Mouse (Mus musculus) NIH3T3 (cell line): ENCODE measurements at regions not wholly inside any gene's neighbourhood (a gene's known extent, or its start where the extent isn't known, plus 50 kb on each side); places are given as distances from the start of the nearest gene placed in this dataset.

Experiments
- DNase-seq: peaks from one replicate; pipeline ENCODE4 v3.0.0-alpha.2; 2012; ENCODE audit warnings: low read depth

- no peak for DNase-seq
Measured at GRCm38 (mm10) chr10:83963779-83964643, 241.3 kb downstream of the 1500009L16Rik start.

DNA sequence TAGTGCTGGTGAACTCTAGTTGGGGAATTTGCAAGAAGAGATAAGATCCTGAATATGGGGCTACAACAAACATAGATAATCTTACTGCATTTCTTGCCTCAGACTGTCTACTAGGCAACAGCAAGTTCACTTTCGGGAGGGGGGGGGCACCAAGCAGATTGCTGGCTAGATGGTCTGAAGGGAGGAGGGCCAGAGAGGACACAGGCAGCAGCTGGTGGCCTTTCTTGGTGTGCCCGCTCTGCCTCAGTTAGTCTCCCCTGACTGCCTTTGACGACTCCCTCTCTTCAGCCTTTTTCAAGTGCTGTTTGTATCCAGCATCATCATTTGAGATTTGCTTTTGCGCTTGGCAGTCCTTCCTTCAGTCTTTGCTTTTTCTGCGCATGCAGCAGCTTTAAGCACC lies 242.2 kb downstream of the 1500009L16Rik start:
- DNase-seq = no peak

- peak; percentile 13 for DNase-seq
Measured at GRCm38 (mm10) chr10:83970501-83970900, 247.8 kb downstream of the 1500009L16Rik start.

- DNase-seq = peak; percentile 59
Measured at GRCm38 (mm10) chr10:83974548-83974947, 251.9 kb downstream of the 1500009L16Rik start.

DNA sequence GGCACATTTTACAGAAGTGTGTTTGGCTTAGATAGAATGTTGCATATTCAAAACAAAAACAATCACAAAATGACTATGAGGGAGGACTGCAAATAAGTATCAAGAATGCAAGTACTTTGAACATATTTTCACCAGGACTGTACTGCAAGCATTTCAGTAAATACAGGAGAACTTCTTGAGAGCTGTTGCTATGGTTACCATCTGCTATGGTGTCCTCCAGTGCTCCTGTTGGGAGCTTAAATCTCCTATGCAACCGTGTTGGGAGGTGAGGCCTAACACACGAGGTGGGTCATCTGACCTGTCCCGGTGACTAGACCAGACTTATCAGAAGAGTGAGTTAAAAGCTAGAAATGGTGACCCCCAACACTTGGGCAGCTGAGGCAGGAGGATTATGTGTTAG lies 253.9 kb downstream of the 1500009L16Rik start:
- DNase-seq = no peak

DNA sequence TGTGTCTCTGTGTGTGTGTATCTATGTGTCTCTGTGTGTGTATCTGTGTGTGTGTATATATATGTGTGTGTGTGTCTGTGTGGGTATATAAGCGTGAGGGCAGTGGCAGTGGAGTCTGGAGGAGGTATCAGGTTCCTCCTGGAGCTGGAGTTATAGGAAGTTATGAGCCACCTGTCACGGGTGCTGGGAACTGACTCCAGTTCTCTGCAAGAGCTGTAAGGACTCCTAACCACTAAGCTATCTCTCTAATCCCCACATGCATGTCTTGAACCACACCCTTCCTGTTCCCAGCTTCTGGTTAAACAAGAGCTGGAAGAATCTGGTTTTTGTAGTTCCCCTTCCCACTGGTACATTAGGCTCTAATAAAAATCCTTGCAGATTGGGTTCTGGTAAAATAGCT lies 257.3 kb downstream of the 1500009L16Rik start:
- DNase-seq = no peak

- no peak for DNase-seq
Measured at GRCm38 (mm10) chr10:83984697-83985415, 262.2 kb downstream of the 1500009L16Rik start.

- no peak for DNase-seq
Measured at GRCm38 (mm10) chr10:83992577-83993305, 270.1 kb downstream of the 1500009L16Rik start.

DNA sequence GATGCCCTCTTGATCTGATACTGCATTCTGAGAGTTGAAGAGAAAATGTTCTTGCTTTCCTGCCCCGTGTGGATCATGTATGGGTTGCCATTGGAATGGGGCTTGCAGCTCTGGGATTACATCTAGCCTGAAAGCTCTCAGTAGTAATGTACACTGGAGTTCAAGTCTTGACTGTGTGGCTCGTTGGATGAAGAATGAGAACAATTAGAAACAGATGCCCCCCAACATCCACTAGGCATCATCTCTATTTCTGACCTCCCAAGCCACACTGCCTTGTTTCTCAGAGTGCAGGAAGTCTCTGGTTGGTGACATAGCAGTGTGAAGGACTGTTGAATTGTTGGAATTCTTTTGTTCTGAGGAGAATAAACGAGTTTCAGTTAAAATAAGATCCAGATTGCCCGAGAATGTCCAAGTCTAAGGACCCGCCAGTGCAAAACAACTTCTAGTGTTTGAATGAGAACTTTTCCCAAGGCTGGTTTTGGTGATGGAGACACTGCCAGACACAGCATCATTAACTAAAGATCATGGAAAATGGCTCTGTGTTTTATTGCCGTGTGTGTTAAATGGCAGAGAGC lies 272.4 kb downstream of the 1500009L16Rik start:
- DNase-seq = peak; percentile 55

DNA sequence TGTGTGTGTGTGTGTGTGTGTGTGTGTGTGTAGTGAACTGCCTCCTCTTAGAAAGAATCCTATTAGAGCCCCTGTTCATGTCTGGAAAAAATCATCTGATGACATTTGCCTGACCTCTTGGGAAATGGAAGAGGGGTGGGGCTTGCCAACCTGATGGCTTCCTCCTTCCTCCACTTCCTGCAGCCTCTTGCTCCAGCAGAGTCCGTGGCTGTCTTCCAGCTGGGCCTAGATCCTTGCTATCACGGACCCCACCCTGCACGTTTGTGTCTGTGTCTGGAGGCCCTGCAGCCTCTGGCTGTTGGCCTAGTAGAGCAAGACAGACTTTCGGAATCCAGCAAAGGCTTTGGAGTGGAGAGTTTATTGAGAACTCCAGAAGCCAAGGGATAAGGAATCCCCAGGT lies 273.2 kb downstream of the 1500009L16Rik start:
- peak; percentile 70 for DNase-seq

DNA sequence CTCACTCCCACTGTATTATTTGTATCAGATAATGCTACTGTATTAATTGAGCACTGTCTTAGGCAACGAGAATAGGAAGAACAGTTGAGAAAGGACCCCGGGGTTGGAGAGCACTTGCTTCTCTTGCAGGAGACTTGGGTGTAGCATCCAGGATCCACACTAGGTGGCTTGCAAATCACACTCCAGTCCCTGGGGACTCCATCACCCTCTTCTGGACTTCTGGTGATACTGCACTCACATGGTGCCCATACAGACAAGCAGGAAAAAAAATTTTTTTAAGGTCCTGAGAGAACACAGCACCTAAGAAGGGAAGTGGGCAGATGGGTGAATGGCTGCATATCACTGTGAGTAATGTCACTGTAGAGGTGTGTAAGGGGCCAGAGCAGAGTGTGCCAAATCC lies 273.8 kb downstream of the 1500009L16Rik start:
- DNase-seq = peak; percentile 54

GRCm38 (mm10) chr10:84000436-84001208 lies 278.0 kb downstream of the 1500009L16Rik start:
- DNase-seq = peak; percentile 32

DNA sequence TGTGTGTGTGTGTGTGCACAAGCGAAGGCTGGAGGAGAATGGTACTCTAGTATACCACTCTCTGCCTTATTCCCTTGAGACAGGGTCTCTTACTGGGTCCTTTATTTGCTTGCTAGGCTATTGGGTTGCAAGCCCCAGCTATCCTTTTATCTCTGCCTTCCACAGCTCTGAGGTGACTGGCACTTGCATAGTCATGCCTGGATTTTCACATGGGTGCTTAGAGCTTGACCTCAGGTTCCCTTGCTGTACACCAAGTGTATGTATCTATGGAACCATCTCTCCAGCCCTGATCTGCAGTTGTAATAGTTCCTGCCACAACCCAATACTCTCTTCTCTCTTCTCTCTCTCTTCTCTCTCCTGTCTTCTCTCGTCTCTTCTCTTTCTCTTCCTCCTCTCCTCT lies 280.1 kb downstream of the 1500009L16Rik start:
- no peak for DNase-seq

DNA sequence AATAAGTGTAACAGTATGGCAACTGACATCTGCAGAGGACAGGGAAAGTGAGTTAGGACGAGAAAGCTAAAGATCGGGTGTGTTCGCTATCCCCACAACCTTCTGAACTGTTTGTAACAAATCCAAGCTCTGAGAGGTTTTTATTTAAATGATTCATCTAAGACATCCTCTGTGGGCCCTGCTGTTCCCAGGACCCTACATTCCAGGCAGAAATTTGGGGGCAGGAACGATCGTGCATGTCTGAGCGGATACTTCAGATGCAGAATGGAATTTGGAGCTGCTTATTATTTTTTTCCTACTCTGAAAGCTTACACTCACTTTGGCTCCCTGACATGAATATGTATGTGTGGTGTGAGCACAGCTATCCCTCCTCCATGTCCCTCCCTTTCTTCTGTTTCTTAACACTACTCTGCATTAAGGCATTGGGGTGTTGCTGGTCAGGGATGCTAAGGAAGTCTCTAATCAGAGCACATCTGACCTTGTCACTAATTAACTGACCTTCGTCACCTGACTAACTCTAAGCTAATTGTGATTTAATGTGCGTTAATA lies 281.0 kb downstream of the 1500009L16Rik start:
- peak; percentile 62 for DNase-seq

DNA sequence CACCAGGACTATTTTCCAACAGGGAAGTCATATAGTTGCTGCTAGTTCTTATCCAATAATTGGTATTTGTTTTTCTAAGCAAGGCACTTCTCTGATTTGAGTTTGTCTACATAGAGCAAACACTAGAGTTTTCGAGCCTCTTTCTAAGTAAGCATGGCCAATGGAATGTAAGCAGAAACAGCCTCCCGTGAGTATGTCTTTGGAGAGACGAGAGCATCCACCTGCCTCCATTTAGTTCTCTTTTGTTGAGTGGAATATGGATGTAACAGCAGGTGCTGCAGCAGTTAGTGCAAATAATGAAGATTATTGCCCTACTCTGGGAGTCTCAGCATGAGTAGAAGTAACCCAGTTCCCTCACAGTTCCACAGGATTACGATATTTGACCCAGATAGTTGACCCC lies 286.3 kb downstream of the 1500009L16Rik start:
- no peak for DNase-seq

DNA sequence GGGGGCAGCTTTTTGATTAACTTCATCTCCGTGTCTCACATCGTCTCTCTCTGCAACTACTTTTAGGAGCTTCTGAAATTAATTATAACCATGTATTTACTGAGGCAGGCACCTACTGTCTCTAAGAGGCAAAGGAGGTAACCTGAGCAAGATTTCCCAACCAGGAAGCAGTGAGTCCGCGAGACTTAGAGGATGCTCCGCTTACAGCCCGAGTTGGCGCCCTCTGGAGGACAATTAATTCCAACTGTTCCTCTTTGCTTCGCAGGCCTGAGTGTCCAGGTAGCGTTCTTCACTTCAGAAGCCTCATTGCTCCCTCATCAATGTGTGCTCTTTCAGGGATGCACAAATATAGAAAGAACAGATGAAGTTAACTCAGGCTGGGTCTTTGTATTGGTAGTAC lies 296.7 kb downstream of the 1500009L16Rik start:
- peak; percentile 38 for DNase-seq

GRCm38 (mm10) chr10:84020023-84020620 lies 297.5 kb downstream of the 1500009L16Rik start:
- peak; percentile 66 for DNase-seq

GRCm38 (mm10) chr10:84021167-84022120 lies 298.8 kb downstream of the 1500009L16Rik start:
- DNase-seq = peak; percentile 44

DNA sequence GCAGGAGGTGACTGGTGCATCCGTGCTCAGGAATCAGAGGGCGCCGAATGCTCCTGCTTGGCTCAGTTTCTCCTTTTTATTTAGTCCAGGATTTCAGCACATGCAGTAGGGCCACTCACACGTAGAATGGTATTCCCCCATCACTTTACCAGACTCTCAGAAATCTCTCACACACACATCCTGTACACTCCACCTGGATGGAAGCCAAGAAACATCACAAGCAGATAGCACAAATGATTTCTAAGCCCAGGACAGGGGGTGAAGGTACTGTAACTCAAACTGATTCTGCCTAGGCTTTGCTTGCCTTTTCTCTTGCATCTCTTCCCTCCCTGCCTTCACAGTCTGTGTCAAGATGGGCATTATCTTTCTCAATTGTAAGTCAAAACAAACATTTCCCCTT lies 301.6 kb downstream of the 1500009L16Rik start:
- no peak for DNase-seq
